Mouse (Mus musculus) megakaryocyte, embryonic 14.5 days (primary cell): Measurements from ENCODE around the gene Usp32.

Experiments used
- FLI1 ChIP-seq: IDR thresholded peaks from 2 replicates; pipeline ENCODE4 v1.6.1; 2012; ENCODE audit warnings: low read length, inconsistent platforms, mixed read lengths
- GATA1 ChIP-seq: IDR thresholded peaks from 3 replicates; pipeline ENCODE4 v1.6.1; 2012; ENCODE audit warnings: mixed read lengths, low read length, inconsistent platforms, borderline replicate concordance

DNA sequence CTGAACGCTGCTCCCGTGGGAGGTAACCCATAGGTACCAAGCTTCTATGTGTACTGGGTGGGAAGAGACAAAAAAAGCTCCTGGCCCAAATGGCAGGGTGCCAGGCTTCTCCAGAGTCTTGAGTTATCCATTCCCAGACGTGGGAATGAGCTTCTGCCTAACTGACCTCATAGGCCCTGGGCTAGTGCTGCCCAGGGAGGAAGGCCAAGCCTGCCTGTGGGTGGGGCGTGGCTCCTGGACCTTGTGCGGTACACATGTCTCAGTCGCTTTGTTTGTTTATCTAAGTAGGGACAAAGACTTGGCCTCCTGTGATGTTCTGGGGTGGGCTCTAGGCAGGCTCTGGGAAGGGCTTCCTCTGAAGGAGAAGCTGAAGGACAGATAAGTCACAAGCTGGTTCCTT, 171.2 kb downstream of the Usp32 start:
- TF ChIP-seq GATA1 (no peak), FLI1 (no peak)
